Mouse (Mus musculus): ENCODE data around the gene Ccdc116.

Ccdc116 gene

GRCm38 (mm10) chr16:17124871-17125520 lies 22.0 kb downstream of the Ccdc116 start, which contains the start of gene 2610318N02Rik:
2610318N02Rik (minus strand) TSS chr16:17125167.
- DNase-seq = peak; percentile 94

- DNase-seq = peak; percentile 66
Measured at GRCm38 (mm10) chr16:17124119-17124870, 22.7 kb downstream of the Ccdc116 start.

- no peak for DNase-seq
Measured at GRCm38 (mm10) chr16:17121569-17121968, 25.5 kb downstream of the Ccdc116 start.

GRCm38 (mm10) chr16:17117309-17117799 lies 29.7 kb downstream of the Ccdc116 start:
- DNase-seq = no peak

- DNase-seq = peak; percentile 91
Measured at GRCm38 (mm10) chr16:17110771-17111743, 36.0 kb downstream of the Ccdc116 start, which contains the start of gene Ppil2. Ppil2 (minus strand) TSS chr16:17111257.

GRCm38 (mm10) chr16:17104600-17104999 lies 42.4 kb downstream of the Ccdc116 start:
- no peak for DNase-seq

GRCm38 (mm10) chr16:17102630-17103220 lies 44.3 kb downstream of the Ccdc116 start:
- no peak for DNase-seq

GRCm38 (mm10) chr16:17096938-17097337 lies 50.1 kb downstream of the Ccdc116 start:
- no peak for DNase-seq
